ENCODE assay signal across 10 mouse cellular contexts in the genomic region with DNA sequence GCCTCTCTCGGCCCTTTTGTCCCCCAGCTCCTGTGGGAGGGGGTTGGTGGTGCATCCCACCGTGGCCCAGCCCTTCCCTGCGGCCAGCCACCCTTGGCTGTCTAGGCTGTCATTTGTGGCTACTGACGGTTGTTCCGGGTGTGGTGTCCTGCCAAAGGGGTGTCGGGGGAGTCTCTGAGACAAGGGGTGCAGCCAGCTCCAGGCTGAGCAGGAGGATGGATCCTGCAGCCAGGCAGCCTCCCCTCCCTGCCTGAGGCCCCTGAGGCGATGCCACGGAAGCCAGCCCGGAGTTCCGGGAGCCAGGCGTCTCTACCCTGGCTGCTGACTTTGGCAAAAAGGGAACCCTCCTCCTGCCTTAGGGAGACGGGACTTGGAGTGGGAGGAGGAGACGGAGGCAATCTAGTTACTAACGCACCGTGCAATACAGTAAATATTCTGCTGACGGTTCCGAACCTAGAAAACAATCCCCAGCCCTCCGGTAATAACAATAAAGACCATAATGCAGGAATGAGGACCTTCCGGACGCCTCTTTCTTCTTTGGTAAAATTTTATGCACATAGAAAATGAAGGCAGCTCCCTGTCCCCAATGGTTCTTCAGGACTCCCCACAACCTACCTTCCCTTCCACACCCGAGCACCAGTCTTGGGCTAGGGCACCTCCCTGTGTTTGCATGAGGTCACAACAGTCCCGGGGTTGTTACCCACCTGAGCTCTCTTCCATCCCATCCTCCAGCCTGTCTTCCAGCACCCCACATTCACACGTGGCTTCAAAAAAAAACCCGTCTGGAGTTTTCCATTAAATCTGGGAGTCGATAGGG. TPM values are rescaled to one million over a fixed set of nuclear protein-coding genes. Genes with fewer than 3 reads are reported as not detected.
DNase-seq lines count a peak whose midpoint lies in the region; ATAC-seq and TF ChIP-seq lines count a peak whose summit lies in the region.
"Had no signal": no experiment of that assay in that cellular context is flagged by ENCODE, and none has a peak within 500 bp of the region (broad histone marks: within the 10 kb centered on the region; RNA-seq: fewer than 3 reads in every experiment).

No protein-coding gene starts in this region.

- WGBS in thymus, adult 2 months, result 7% methylated on average over 25 of the region's 25 CpGs
- 4% methylated on average over 25 of the region's 25 CpGs for WGBS in midbrain, embryonic 13.5 days

- no peaks in the 10 kb centered on the region for H3K36me3 ChIP-seq in thymus, adult 2 months (ENCODE audit: control insufficient read depth, insufficient read depth, low read length)
- no peaks in the 10 kb centered on the region for H3K36me3 ChIP-seq in midbrain, embryonic 13.5 days
- H3K36me3 ChIP-seq: liver, embryonic 15.5 days had no signal

- H3K27ac ChIP-seq in thymus, adult 2 months (ENCODE audit: control insufficient read depth, insufficient read depth, low read length), result no peak overlapping the region
- H3K27ac ChIP-seq in midbrain, embryonic 13.5 days, result no peak overlapping the region
- H3K27ac ChIP-seq: liver, embryonic 15.5 days had no signal

- no peaks in the 10 kb centered on the region for H3K9me3 ChIP-seq in midbrain, embryonic 13.5 days
- H3K9me3 ChIP-seq: liver, embryonic 15.5 days had no signal

- no peak overlapping the region for H3K4me3 ChIP-seq in thymus, adult 2 months (ENCODE audit: control insufficient read depth, insufficient read depth, low read length)
- peak overlapping the region; percentile 13; the same call in 1 of the 2 replicates for H3K4me3 ChIP-seq in midbrain, embryonic 13.5 days (replicated peaks)
- H3K4me3 ChIP-seq: liver, embryonic 15.5 days had no signal

- H3K4me1 ChIP-seq in thymus, adult 2 months (replicated peaks; ENCODE audit: control insufficient read depth, insufficient read depth, low read length), result no peaks in the 10 kb centered on the region
- peaks cover 21% of the 10 kb centered on the region for H3K4me1 ChIP-seq in midbrain, embryonic 13.5 days (replicated peaks)
- H3K4me1 ChIP-seq: liver, embryonic 15.5 days had no signal

- peaks cover 17% of the 10 kb centered on the region for H3K27me3 ChIP-seq in thymus, adult 2 months (ENCODE audit: control insufficient read depth, insufficient read depth, low read length)
- H3K27me3 ChIP-seq in midbrain, embryonic 13.5 days, result peaks cover 91% of the 10 kb centered on the region

- TF ChIP-seq POLR2A in thymus, adult 2 months (IDR thresholded peaks at IDR 0.05; ENCODE audit: control insufficient read depth, extremely low read depth, insufficient read depth, low read length, poor library complexity), result no peak

- peak overlapping the region; percentile 20 for H3K9ac ChIP-seq in midbrain, embryonic 13.5 days (replicated peaks)
- H3K9ac ChIP-seq: liver, embryonic 15.5 days had no signal

- DNase-seq in heart, adult 11 months, result peak; percentile 81
- DNase-seq in heart, adult 18-20 months, result no peak
- peak; percentile 46 for DNase-seq in thymus, adult 2 months
- DNase-seq in thymus, adult 18-20 months, result no peak
- DNase-seq in adrenal gland, postnatal 36 days, result no peak
- no peak for DNase-seq in gastrocnemius, postnatal 4 days (ENCODE audit: low spot score in 2 of 2)

- ATAC-seq in midbrain, embryonic 13.5 days, result peak; percentile 71
- no peak for ATAC-seq in monocyte, adult 5-6 weeks (replicated peaks; ENCODE audit: insufficient number of reproducible peaks, low FRiP score, low TSS enrichment, poor library complexity, severe bottlenecking)
- ATAC-seq: inflammation-experienced regulatory T-cells, adult 6 months had no signal

- no peak for TF ChIP-seq CTCF in thymus, adult 2 months (IDR thresholded peaks at IDR 0.05; ENCODE audit: borderline replicate concordance, control insufficient read depth, extremely low read depth, insufficient read depth, low read length, poor library complexity)

- peak overlapping the region; percentile 39 for H3K4me2 ChIP-seq in midbrain, embryonic 13.5 days (replicated peaks)
- H3K4me2 ChIP-seq: liver, embryonic 15.5 days had no signal

RNA-seq across cellular contexts. Expression of gene Pax7, which starts 19.1 kb away (rescaled TPM):
- total RNA-seq in heart, adult 18-20 months (2021), result not detected
- 1.1 and 1.2 TPM in 2 replicates for polyA plus RNA-seq in thymus, adult 2 months (2012; rRNA removed)
- polyA plus RNA-seq in midbrain, embryonic 13.5 days (2015; fragmentation: Nextera tagmentation; extraction: Ambion mirVana), result 4.9 and 6.5 TPM in 2 replicates
- total RNA-seq in adrenal gland, postnatal 36 days (2021), result not detected
- not detected in 3 replicates for total RNA-seq in monocyte, adult 5-6 weeks (2017)
- 10 to 100 TPM; 21.6 to 22.3 TPM for total RNA-seq in gastrocnemius, postnatal 4 days (2021)
- polyA plus RNA-seq: inflammation-experienced regulatory T-cells, adult 6 months had no signal

Comparison
In these comparisons a context has a peak if more than half of its experiments do, and no peak if none do; other contexts are left out.
1. DNase-seq: peak in heart, adult 11 months (single experiment) and thymus, adult 2 months (single experiment); none in heart, adult 18-20 months (0 of 2), thymus, adult 18-20 months (0 of 2), adrenal gland, postnatal 36 days (0 of 2) and gastrocnemius, postnatal 4 days (0 of 2).
2. RNA of gene Pax7, which starts 19.1 kb away (total RNA-seq): 21.6 to 22.3 TPM in gastrocnemius, postnatal 4 days; not detected in heart, adult 18-20 months, not detected in adrenal gland, postnatal 36 days and not detected in monocyte, adult 5-6 weeks; every median in the first group is over 10 times any median in the second.